Mouse (Mus musculus) adrenal gland, postnatal 10 days (tissue): ENCODE measurements around the gene P2rx1. TPM values are rescaled to one million over a fixed set of nuclear protein-coding genes. Genes with fewer than 3 reads are reported as not detected.

ENCODE experiments used
- DNase-seq: peaks from one replicate; pipeline ENCODE4 v3.0.0; 2021; ENCODE audit warnings: mixed read lengths
- long read RNA-seq, 2 experiments: library from polyadenylated mRNA; stranded (forward); transcript quantifications; one replicate each; pipeline ENCODE4 v2.0.0; 2021
- total RNA-seq, 2 experiments: library from RNA; stranded (reverse); gene quantifications; 2 replicates each; pipeline ENCODE4 v1.2.3; 2021

P2rx1 gene
- total RNA-seq: 1 to 10 TPM; 1.3 TPM
- long read RNA-seq, experiment 1, partial matches to known transcripts: 1 of 4 reads
- long read RNA-seq, experiment 1, other reads (novel, unspliced or antisense): 1 of 4 reads
- long read RNA-seq, experiment 2, partial matches to known transcripts: 1 of 2 reads
- long read RNA-seq, experiment 2, other reads (novel, unspliced or antisense): 0 of 2 reads

DNA sequence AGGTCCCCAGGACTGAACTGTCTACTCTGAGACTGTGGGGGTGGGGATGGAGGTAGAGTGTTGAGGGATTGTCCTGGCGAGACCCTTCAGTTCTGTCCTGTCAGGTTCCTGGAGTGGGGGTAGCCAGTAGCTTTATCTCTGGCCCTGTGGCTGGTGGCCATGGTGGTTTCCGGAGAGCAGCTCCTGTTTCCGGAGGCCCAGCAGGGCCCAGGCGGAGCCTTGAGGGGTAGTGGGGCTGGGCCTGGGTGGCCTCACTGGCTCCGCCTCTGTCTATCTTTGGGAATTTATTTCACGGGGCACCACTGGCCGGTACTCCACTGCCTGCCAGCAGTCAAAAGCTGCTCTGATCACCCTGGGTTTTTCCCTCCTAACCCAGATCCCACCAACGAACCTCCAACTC, at the start of gene P2rx1:
Gene P2rx1 (plus strand): TSS at position 333 of the 400 bp plus-strand sequence.
- DNase-seq: peak; percentile 33

DNA sequence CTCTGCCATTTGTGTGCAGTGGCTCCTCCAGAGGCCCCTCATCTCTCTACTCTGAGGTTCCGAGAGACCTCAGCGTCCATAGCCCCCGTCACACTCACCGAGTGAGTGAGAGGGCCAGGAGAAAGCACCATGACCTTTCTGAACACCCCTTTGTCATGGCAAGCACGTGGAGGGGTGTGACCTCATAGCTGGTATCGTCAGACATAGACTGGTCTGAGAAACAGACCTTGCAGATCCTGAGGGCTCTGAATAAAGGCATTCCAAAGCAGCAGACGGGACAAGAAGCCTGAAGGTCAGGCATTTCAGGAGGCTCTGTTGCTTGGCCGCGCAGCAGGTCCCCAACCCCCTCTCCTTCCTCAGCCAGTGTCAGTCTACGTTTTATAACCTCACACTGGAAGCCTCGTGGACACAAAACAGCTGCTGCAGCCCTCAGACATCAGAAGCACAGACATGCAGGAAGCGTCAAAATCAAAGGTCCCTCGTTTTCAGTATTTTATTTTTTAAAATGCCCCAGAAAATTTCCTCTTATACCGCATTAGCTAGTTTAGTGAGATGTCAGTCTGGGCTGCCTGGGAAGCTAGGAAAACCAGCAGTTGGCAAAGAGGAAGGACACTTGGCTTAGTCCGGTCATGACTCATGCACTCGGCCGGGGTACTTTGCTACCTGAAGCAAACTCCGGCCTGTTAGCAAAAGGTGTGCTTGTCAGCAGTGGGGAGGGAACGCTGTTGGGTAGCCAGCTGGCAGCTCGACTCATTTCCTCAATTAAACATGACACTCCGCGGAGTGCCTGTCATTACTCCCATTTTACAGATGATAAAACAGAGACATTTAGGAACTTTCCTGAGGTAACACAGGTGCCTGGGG, 47.5 kb upstream of the P2rx1 start:
- DNase-seq: peak; percentile 62

DNA sequence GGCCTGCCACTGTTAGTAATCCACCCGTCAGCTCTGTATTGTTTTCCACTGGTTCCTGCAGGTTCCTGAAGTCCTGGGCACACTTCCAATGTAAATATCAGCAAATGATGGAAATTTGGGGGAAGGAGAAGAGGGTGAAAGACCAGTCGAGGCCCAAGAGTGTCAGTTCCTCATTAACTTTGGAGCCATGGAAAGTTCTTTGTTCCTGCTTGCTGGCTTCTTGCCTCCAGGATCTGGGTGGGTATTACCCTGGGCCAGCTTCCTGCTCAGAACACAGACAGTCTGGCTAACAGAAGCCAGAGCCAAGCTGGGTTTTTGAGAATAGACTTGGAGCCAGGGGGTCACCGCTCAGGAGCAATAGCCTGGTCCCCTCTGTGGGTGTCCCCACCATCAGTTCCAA, 46.7 kb upstream of the P2rx1 start:
- no peak for DNase-seq

DNA sequence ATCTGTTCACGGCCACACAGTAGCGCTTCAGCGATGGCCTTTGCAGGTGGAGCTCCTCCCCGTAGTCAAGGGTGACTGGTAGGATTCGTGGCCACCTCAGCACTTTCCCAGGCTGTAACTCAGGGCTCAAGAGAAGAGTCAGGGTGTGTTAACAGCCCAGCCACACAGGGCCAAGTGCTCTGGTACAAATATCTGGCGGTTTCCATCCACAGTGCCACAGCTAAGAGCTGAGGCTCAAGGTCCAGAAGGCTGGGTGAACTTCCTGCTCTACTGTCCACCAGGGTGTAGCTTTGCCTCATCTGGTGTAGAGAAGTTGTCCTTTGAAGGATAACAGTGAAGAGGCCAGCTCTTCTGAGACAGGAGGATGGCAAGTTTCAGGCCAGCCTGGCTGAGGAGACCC, 46.2 kb upstream of the P2rx1 start:
- DNase-seq: no peak

DNA sequence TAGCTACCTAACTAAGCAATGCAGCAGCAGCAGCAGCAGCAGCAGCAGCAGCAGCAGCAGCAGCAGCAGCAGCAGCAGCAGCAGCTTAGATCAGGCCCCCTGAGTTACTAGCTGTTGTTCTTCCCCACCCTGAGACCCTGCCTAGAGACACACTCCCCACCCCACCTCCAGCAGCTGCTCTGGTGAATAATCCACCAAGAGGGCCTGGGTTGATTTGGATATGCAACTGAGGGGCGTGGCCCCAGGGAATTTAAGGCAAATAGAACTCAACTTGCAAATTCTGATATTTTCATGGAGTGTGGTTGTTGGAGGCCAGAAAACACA, 45.8 kb upstream of the P2rx1 start:
- no peak for DNase-seq

DNA sequence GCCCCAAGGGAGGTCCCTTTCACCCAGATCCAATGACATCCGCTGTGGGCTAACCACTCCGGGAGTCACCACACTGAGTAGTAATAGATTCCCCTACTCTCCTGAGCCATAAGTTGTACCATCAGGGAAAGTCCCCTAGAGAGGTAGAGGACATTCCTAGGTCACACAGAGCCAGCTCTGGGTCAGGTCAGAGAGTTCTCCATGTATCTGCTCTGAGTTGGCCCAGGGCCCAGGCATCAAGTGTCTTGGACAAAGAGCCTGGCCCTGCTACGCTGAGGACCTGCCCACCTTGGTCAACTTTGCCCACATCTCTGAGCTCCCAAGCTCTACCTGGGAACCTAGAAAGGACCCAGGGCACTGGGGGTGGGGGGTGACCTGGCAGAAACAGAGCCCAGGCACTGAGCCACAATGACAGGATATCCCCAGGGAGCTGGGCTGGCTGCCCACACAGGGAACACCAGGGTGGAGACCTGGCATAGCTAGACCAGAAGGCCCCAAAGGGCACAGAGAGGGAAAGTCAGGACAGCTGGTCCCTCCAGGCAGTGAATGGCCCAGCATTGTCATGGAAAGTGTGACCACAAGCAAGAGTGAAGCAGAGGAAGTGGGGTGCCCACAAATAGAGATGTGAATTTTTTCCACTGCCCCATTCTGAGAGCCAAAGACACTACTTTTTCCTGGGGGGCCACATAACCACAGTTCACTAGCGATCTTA, 45.3 kb upstream of the P2rx1 start:
- peak; percentile 86 for DNase-seq

DNA sequence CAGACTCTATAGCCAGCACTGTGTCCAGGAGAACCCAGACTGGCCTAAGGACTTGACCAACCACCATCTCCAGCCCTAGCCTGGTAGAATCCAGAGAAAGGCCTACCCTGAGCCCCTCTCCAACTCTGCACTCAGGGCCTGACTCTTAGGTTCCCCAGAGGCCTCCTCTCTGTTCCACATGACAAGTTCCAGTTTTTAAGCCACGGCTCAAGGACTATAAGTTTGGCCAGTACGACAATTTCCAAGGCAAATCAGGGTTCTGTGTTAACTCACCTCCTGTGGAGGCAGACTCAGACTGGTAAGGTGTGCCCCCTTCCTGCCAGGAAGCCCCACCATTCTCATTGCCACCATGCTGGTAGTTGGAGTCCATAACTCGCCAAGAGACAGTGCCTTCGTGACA, 44.7 kb upstream of the P2rx1 start:
- DNase-seq: no peak

DNA sequence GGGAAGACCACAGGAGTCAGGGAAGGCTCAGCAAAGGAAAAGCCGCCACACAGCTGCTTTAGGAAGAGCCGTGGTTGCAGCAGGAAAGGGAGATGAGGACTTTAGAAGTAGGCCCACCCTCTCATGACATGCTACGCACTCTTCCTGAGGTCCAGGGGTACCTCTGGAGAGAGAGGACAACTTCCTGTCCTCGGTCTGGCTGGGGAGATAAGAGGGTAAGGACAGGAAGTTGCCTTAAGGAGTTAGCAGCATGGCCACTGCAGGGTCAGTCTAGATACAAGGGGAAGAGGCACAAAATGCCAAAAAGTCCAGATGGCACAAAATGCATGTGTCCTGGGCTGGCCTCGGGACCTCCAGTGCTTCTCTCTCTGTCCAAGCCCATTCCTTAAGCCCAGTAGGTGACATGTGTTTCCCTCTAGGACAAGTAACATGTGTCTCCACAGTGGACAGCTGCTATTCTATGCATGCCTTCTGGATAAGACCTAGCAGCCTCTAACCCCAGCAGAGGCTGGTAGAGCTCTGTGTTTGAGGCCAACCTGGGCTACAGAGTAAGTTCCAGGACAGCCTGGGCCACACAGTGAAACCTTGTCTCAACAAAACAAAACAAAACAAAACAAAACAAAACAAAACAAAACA, 43.4 kb upstream of the P2rx1 start:
- DNase-seq: no peak

DNA sequence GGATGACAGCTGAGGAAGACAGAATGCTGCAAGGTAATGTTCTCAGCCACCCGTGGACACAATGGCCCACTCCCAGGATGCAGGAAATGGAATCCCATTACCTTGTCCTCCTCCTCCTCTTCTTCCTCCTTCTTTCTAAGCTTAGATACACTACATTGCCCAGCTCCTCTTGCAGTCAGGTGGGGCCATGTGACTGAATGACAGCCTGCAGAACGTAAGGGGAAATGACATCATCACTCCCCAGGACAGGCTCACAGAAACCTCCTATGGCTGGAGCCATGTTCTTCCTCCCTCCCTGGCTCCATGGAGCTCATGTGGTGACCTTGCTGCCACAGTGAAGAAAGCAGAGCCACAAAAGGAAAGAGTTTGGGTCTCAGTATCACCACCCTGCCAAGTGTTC, 41.6 kb upstream of the P2rx1 start:
- no peak for DNase-seq

DNA sequence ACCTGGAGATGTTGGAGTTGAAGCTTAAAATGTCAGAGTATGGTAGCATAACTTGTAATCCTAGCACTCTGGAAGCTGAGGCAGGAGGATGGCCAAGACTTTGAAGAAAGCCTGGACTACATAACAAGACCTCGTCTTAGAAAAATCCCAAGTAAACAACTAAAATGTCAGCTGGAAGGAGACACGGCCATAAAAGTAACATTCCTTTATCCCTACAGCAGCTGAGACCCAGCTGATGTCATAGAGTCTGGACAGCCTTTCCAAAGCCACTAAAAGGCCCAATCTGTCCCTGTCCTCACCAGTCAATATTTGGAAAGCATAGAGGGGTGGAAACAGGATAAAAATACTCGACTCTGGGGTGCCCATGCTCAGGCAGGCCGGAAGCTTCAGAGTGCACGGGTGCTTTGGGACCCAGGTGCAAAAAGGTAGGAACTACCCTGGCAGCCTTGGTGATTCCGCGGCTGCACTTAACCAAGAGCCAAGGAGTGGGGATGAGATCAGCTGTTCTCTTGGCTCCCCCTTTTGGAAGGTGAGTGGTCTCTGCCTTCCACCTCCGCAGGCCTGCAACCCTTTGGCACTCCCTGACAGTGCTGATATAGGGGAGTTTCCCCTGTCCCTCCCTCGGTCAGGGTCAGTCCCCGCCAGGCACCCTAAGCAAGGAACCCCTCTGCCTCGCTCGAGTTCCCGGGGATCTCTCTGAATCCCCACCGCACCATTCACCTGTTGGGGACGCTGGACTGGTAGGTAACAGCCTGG, 38.8 kb upstream of the P2rx1 start:
- DNase-seq: no peak

DNA sequence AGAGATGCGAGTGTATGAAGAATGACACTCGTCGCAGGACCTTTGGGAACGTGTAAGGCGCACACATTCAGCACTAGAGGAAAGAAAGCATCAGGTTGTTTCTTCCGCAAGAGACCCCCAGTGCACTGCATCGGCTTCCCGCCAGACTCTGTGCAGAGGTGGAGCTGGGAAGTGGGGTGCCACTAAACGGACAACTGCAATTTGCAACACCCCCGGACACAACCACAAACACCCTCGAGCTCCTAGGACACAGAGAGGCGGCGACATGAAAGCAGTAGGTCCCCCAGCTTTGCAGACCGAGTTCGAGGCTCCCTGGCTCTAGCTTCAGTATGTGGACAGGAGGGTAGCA, 38.2 kb upstream of the P2rx1 start:
- no peak for DNase-seq

DNA sequence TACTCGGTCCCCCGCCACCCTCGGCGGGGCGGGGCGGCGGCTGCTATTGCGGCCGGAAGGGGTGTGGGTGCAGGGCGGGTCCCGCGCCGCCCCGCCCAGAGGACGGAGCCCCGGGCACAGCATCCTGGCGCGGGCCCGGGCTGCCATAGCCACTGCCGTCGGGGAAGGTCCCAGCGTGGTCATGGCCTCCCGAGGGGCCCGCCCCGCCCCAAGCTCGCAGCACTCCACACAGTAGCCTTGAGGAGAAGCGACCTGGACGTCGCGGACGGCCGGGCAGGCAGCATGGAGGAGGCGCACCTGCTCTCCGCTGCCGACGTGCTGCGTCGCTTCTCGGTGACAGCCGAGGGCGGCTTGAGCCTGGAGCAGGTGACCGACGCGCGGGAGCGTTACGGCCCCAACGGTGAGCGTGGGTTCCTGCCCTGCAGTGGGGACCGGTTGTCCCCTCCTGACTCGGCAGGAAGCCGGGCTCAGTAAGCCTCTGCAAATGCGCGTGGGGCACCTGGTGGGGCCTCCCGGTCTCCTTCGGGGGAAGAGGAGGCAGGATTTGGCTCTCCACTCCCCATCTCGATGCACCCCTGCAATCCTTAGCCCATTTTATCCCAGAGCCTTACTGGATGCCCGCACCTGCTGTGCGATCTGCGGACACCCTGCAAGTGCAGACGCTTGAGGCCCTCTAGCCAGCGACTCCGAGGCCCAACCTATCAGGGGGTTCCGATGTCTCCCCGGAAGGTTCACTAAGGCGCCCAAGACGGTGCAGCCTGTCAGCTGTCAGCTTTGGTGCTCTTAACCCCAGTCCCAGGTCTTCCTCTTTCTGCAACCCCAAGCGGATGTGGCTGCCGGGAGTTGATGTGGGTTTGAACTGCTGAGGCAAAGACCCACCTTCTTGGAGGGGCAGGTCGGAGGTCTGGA, 37.6 kb upstream of the P2rx1 start, which contains the start of gene Atp2a3:
Gene Atp2a3 (plus strand): TSS at position 98 of the 909 bp plus-strand sequence.
- peak; percentile 61 for DNase-seq

DNA sequence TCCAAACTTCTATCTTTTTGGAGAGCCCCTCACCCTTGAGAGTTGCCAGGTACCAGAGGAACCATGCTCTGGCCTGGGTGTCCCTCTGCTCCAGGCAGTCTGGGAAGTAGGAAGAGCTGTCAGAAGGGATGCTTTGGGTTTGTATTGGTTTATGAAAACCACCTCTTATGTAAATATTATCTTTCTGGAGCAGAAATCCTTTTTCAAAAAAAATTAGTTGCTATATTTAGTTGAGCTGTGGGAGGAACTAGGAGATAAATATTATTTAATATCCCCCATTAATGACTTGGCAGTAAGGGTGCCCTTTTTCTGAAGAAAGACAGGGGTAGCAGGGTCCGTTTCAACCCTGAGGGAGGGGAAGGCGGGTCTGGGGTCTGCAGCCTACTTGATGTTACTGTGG, 36.5 kb upstream of the P2rx1 start:
- no peak for DNase-seq

DNA sequence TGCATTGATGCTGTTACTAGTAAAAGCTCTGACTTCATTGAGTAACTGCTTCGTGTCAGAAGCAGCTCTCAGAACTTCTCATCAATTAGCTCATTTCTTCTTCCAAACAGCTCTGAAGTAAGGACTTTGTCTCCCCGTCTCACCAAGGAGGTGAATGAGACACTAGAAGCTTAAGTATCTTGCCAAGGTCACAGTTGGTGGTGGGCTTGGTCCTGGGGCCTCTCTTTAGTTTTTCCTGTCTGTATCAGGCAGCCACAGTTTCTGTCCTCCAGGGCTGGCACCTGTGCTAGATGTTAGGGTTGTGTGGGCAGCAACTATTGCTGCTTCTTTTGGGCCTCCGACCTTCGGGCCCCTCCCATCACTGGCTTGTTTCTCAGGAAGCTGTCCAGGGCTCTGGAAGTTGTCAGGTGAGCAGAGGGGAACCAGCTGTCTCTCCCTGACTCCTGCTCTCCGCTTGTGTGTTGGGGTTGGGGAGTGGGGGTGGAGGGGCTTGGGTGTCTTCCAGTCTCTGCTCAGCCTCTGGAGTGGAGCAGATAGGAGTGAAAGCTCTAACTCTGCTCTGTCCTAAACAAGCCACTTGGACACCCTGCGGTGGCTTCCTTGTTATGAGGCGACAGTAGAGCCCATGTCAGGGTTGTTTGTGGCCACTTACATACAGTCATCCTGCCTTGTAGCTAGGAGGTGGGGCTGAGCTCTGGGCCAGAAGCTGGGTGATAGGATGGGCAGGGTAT, 35.7 kb upstream of the P2rx1 start:
- no peak for DNase-seq

DNA sequence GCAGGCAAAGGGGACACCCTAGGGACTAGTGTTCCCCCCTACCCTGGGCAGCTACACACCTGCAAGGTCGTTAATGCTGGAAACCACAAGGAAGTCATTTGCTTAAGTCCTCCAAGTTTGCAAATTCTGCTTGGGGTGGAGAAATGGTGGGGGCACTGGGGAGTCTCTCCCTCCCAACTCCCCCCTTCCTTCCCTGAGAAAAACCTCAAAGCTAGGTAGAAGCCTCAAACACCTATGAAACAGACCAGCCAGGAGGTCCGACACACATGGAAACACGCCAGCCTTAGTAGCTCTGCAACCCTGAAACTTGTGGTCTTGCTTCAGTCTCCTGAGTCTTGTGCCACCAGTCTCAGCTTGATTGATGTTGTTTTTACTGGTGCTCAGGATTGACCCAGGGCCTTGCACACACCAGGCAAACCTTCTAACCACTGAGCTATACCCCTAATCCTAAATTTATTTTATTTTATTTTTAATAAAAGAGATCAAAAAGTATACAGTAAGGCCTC, 35.1 kb upstream of the P2rx1 start:
- DNase-seq: no peak

DNA sequence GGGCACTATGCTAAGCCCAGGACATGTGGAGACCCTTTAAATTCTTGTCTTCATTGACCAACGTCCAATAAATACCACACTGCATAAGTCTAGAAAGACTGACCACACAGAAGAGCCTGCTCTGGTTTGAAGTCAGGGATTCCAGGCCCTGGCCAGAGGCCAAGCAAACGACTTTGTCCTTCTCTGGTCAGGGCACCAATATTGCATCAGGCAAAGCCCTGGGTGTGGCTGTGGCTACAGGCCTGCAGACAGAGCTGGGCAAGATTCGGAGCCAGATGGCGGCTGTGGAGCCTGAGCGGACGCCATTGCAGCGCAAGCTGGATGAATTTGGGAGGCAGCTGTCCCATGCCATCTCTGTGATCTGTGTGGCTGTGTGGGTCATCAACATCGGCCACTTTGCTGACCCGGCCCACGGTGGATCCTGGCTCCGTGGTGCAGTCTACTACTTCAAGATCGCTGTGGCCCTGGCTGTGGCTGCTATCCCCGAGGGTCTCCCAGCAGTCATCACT, 23.9 kb upstream of the P2rx1 start:
- peak; percentile 74 for DNase-seq

DNA sequence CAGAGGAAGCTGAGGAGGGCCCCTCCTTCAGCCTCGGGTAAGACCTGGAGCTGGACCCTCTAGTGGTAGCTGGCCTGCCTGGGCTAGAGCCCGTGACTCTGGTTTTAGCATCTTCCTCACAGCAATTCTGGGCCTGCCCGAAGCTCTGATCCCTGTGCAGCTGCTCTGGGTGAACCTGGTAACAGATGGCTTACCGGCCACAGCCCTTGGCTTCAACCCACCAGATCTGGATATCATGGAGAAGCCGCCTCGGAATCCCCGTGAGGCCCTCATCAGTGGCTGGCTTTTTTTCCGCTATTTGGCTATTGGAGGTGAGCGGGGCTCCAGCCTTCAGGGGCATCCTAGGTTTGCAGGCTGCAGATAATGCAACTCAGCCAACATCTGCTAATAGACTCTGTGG, 16.4 kb upstream of the P2rx1 start:
- DNase-seq: no peak

DNA sequence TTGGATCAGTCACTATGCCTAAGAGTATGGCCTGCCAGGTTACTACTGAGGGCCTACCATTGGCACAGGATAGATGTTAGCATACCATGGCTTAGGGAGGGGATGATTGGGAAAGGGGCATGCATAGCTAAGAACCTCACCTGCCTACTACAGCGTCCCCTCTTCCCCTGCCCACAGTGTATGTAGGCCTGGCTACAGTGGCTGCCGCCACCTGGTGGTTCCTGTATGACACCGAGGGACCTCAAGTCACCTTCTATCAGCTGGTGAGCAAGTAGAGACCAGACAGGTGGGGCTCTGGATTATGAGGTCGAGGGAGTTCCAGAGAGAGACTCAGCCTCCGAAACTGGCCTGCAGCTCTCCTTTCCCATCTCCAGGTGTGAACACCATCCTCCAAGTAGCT, 15.6 kb upstream of the P2rx1 start:
- no peak for DNase-seq

DNA sequence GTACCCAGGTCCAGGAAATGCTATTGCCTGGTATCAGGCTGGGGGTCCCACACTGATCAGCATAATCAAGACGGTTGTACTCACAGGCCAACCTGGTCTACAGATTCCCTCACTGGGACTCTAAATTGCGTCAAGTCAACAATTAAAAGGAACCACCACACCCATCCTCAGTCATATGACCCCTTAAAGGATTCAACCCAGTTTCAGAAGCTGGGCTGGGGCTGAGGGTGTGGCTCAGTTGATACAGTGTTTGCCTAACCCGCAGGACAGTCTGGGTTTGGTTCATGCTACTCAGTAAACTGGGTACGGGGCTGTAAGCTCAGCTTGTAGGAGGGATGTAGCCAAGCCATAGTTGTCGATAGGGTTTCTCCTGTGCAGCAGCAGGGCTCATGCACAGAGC, 12.2 kb upstream of the P2rx1 start:
- no peak for DNase-seq

DNA sequence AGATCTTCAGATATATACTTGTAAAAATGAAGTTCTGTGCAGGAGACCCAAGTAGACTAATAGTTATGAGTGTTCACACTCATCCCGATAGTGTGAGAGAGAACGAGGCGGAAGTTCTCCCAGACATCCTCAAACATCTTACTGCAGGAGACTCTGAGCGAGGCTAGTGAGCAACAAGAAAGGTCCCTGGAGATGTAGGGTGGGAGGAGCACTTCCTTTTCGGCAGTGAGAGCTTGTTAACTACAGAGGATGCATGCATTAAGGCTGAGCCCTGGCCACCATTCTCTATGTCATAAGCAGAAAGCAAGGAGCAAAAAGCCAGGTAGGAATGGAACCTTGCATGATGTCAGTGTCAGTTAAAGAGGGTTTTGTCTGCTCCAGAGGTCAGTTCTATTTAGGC, 11.7 kb upstream of the P2rx1 start:
- DNase-seq: no peak
